ENCODE assay signal across 11 mouse cellular contexts in the genomic region with DNA sequence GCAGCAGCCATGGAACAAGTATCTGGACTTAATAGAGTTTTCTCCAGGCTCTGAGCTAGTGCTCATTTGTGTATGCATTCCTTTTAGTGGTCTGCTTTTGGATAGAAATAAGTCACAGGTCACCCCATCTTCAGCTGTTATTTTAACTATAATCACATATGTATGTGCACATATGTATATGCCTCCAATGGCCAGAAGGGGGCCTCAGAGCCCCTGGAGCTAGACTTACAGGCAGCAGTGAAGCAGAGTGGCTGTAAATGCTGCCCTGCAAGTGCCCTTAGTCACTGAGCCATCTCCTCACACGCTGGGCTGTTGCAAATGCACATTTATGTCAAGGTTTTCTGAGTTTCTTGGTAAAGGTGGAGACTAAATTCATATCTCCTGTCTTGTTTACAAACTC.
DNase-seq lines count a peak whose midpoint lies in the region; ATAC-seq and TF ChIP-seq lines count a peak whose summit lies in the region.
"Had no signal": no experiment of that assay in that cellular context is flagged by ENCODE, and none has a peak within 500 bp of the region (broad histone marks: within the 10 kb centered on the region; RNA-seq: fewer than 3 reads in every experiment).

No protein-coding gene starts in this region.

- WGBS in hindbrain, postnatal 0 days = 80% methylated on average over 1 of the region's 1 CpGs
- WGBS in hindbrain, embryonic 14.5 days = 83% methylated on average over 1 of the region's 1 CpGs
- 82% methylated on average over 1 of the region's 1 CpGs for WGBS in midbrain, embryonic 11.5 days
- 92% methylated on average over 1 of the region's 1 CpGs for WGBS in midbrain, embryonic 13.5 days

- H3K4me3 ChIP-seq in hindbrain, postnatal 0 days (ENCODE audit: low read length) = no peak overlapping the region
- no peak overlapping the region for H3K4me3 ChIP-seq in hindbrain, embryonic 14.5 days (replicated peaks; ENCODE audit: low read length)
- H3K4me3 ChIP-seq in midbrain, embryonic 11.5 days (ENCODE audit: low read depth, low read length) = no peak overlapping the region
- no peak overlapping the region for H3K4me3 ChIP-seq in midbrain, embryonic 13.5 days (replicated peaks)
- H3K4me3 ChIP-seq: embryonic facial prominence, embryonic 12.5 days; liver, embryonic 15.5 days; neural tube, embryonic 12.5 days had no signal

- H3K4me2 ChIP-seq in hindbrain, postnatal 0 days (ENCODE audit: low read depth, low read length) = no peak overlapping the region
- H3K4me2 ChIP-seq in hindbrain, embryonic 14.5 days (replicated peaks) = no peak overlapping the region
- H3K4me2 ChIP-seq in midbrain, embryonic 11.5 days = no peak overlapping the region
- no peak overlapping the region for H3K4me2 ChIP-seq in midbrain, embryonic 13.5 days (replicated peaks)
- H3K4me2 ChIP-seq: embryonic facial prominence, embryonic 12.5 days; liver, embryonic 15.5 days; neural tube, embryonic 12.5 days had no signal

- H3K9ac ChIP-seq in hindbrain, postnatal 0 days (replicated peaks; ENCODE audit: low read length) = no peak overlapping the region
- H3K9ac ChIP-seq in hindbrain, embryonic 14.5 days = no peak overlapping the region
- H3K9ac ChIP-seq in midbrain, embryonic 11.5 days (ENCODE audit: low read length) = no peak overlapping the region
- H3K9ac ChIP-seq in midbrain, embryonic 13.5 days (replicated peaks) = no peak overlapping the region
- H3K9ac ChIP-seq: embryonic facial prominence, embryonic 12.5 days; liver, embryonic 15.5 days; neural tube, embryonic 12.5 days had no signal

- peak; percentile 66 for DNase-seq in hindbrain, postnatal 0 days (ENCODE audit: low spot score)
- DNase-seq in hindbrain, embryonic 14.5 days (ENCODE audit: low spot score) = no peak
- DNase-seq in midbrain, embryonic 11.5 days (ENCODE audit: low spot score, missing footprints) = peak; percentile 72
- peak; percentile 30 for DNase-seq in MN1 (ENCODE audit: low spot score)
- peak; percentile 50 for DNase-seq in retina, postnatal 1 day
- DNase-seq in neural tube, embryonic 10.5 days (ENCODE audit: extremely low spot score, low spot score) = no peak
- DNase-seq in ovary, postnatal 14 days (ENCODE audit: low spot score) = no peak

- H3K9me3 ChIP-seq in hindbrain, postnatal 0 days (ENCODE audit: low read length) = no peaks in the 10 kb centered on the region
- H3K9me3 ChIP-seq in hindbrain, embryonic 14.5 days (ENCODE audit: control insufficient read depth, low read length) = no peaks in the 10 kb centered on the region
- H3K9me3 ChIP-seq in midbrain, embryonic 11.5 days (ENCODE audit: control insufficient read depth, low read length) = no peaks in the 10 kb centered on the region
- no peaks in the 10 kb centered on the region for H3K9me3 ChIP-seq in midbrain, embryonic 13.5 days
- H3K9me3 ChIP-seq: embryonic facial prominence, embryonic 12.5 days; liver, embryonic 15.5 days; neural tube, embryonic 12.5 days had no signal

- H3K27me3 ChIP-seq in hindbrain, postnatal 0 days (ENCODE audit: insufficient read depth, low read length) = no peaks in the 10 kb centered on the region
- peaks cover 4% of the 10 kb centered on the region; the same call in 1 of the 2 replicates for H3K27me3 ChIP-seq in hindbrain, embryonic 14.5 days (ENCODE audit: control insufficient read depth, insufficient read depth, low read length)
- no peaks in the 10 kb centered on the region for H3K27me3 ChIP-seq in midbrain, embryonic 11.5 days (ENCODE audit: control insufficient read depth, insufficient read depth, low read length)
- no peaks in the 10 kb centered on the region for H3K27me3 ChIP-seq in midbrain, embryonic 13.5 days
- H3K27me3 ChIP-seq: embryonic facial prominence, embryonic 12.5 days; liver, embryonic 15.5 days had no signal

- peaks cover 66% of the 10 kb centered on the region for H3K36me3 ChIP-seq in hindbrain, postnatal 0 days (ENCODE audit: insufficient read depth, low read length)
- H3K36me3 ChIP-seq in hindbrain, embryonic 14.5 days (replicated peaks; ENCODE audit: control insufficient read depth, insufficient read depth) = peaks cover 88% of the 10 kb centered on the region
- peaks cover 21% of the 10 kb centered on the region for H3K36me3 ChIP-seq in midbrain, embryonic 11.5 days (ENCODE audit: control insufficient read depth, insufficient read depth, low read length)
- peaks cover 84% of the 10 kb centered on the region for H3K36me3 ChIP-seq in midbrain, embryonic 13.5 days

- no peak overlapping the region for H3K27ac ChIP-seq in hindbrain, postnatal 0 days
- no peak overlapping the region for H3K27ac ChIP-seq in hindbrain, embryonic 14.5 days
- no peak overlapping the region for H3K27ac ChIP-seq in midbrain, embryonic 11.5 days (ENCODE audit: low read depth, low read length)
- H3K27ac ChIP-seq in midbrain, embryonic 13.5 days = no peak overlapping the region
- H3K27ac ChIP-seq: embryonic facial prominence, embryonic 12.5 days; liver, embryonic 15.5 days; neural tube, embryonic 12.5 days had no signal

- H3K4me1 ChIP-seq in hindbrain, postnatal 0 days (ENCODE audit: insufficient read depth, low read length) = no peaks in the 10 kb centered on the region
- H3K4me1 ChIP-seq in hindbrain, embryonic 14.5 days (replicated peaks; ENCODE audit: control insufficient read depth, insufficient read depth, low read length) = no peaks in the 10 kb centered on the region
- H3K4me1 ChIP-seq in midbrain, embryonic 11.5 days (ENCODE audit: control insufficient read depth, insufficient read depth, low read length) = no peaks in the 10 kb centered on the region
- no peaks in the 10 kb centered on the region for H3K4me1 ChIP-seq in midbrain, embryonic 13.5 days (replicated peaks)
- H3K4me1 ChIP-seq: embryonic facial prominence, embryonic 12.5 days; liver, embryonic 15.5 days had no signal

- ATAC-seq in hindbrain, postnatal 0 days = no peak
- no peak for ATAC-seq in hindbrain, embryonic 14.5 days (ENCODE audit: low FRiP score)
- ATAC-seq in midbrain, embryonic 11.5 days (ENCODE audit: low FRiP score) = no peak
- ATAC-seq in midbrain, embryonic 13.5 days = no peak

- peak; percentile 72 for TF ChIP-seq CTCF in hindbrain, postnatal 0 days (IDR thresholded peaks at IDR 0.05; ENCODE audit: low read depth)

Comparison
In these comparisons a context has a peak if more than half of its experiments do, and no peak if none do; other contexts are left out.
1. DNase-seq: peak in hindbrain, postnatal 0 days (single experiment), midbrain, embryonic 11.5 days (single experiment), MN1 (single experiment) and retina, postnatal 1 day (single experiment); none in hindbrain, embryonic 14.5 days (single experiment), neural tube, embryonic 10.5 days (single experiment) and ovary, postnatal 14 days (single experiment).